Mouse (Mus musculus) bone marrow, adult 2 months (tissue): ENCODE results near the gene Vezt.

Experiments used
- CTCF ChIP-seq: fragments of 200-500 bp; IDR thresholded peaks from 2 replicates; pipeline ENCODE4 v1.5.1; 2011; ENCODE audit warnings: low read length, control low read depth; ENCODE audit not compliant: control insufficient read depth, insufficient read depth
- POLR2A ChIP-seq: fragments of 200-500 bp; IDR thresholded peaks from 2 replicates; pipeline ENCODE4 v1.6.1; 2011; ENCODE audit warnings: low read depth, mild to moderate bottlenecking, control low read depth, low read length, borderline replicate concordance; ENCODE audit not compliant: control insufficient read depth

GRCm38 (mm10) chr10:93999357-93999756 lies 36.3 kb downstream of the Vezt start:
- TF ChIP-seq POLR2A: no peak
- no peak for TF ChIP-seq CTCF
